Mouse (Mus musculus) right cerebral cortex, adult 18-20 months (tissue): ENCODE results near the gene Gm15056.

Experiments used
- DNase-seq: peaks from one replicate; pipeline ENCODE4 v3.0.0; 2022; ENCODE audit warnings: mixed read lengths

Gm15056 gene

DNA sequence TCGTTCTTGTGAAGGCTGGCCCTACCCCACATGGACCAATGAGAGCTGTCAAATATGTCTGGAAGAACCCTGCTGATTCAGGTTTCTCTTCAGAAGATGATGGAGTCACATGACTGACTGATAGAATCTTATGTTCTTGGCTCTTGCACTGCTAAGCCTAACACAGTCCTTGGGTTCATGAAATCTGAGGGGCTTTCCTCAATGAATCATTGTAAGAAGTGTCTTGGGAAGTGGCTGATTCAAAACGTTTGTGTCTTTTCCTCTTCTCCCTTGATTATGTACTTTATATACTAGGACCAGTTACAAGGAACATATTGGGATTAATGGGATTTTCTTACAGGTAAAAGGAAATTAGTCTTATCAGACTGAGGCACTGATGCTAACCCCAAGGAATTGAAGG is at the start of gene Gm15056:
Gm15056 (minus strand) TSS at position 101 of the 400 bp plus-strand sequence.
- DNase-seq = no peak

- DNase-seq = no peak
Measured at GRCm38 (mm10) chr8:20944610-20945009, 42.2 kb upstream of the Gm15056 start, which contains the start of gene AY761185. TSS of gene AY761185 (minus strand) at chr8:20944710.

- DNase-seq = no peak
Measured at GRCm38 (mm10) chr8:20921971-20922370, 19.5 kb upstream of the Gm15056 start, which contains the start of gene Gm6040. TSS of gene Gm6040 (minus strand) at chr8:20922071.

DNA sequence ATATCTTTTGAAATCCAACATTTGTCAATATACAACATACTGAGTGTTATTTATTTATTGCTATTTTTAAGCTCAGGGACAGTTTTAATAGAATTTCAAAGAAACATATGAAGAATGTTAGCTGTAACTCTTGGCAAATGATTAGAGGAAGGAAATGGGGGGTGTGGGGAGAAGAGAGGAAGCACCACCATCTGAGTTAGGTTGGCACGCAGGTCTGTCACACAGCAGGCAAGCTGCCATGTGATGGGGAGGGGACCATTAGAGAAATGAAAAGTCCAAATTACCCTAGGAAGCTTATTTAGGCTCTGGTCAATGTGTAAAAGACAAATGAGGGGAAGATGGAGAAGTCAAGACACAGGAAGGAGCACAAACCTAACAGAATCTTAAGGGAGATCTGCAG is 9.9 kb upstream of the Gm15056 start:
- no peak for DNase-seq

DNA sequence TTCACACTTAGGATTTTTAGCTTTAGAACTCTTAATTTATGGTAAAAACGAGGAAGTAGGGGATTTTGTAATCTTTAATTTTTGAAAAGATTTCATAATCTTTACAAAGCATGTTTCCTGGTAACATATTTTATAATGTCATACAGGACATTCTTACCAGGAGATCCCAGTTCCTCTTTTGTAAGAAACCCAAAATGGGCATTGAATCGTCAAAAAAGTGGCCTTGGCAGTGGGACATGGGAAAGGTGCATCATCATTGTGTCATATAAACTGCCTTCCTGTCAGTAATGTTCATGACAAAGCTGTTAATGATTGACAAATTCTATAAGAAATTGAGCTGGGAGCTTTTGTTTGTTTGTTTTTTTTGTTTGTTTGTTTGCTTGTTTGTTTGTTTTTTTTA is 5.8 kb upstream of the Gm15056 start:
- DNase-seq = no peak

DNA sequence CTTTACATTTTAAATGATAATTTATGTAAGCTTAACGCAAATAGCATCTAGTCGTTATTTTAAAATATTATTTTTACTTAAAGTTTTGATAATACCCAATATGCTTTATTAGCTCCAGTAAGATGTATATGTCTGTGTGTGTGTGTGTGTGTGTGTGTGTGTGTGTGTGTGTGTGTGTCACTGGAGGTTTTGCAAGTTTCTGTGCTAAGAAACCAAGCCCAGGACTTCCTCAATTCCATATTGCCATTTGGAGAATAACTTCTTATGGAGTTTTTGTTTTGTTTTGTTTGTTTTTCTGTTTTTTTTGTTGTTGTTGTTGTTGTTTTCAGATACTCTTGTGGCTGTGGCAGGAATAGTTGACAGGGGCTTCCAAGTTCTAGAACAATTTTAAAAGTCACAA is 4.7 kb upstream of the Gm15056 start:
- DNase-seq = no peak

DNA sequence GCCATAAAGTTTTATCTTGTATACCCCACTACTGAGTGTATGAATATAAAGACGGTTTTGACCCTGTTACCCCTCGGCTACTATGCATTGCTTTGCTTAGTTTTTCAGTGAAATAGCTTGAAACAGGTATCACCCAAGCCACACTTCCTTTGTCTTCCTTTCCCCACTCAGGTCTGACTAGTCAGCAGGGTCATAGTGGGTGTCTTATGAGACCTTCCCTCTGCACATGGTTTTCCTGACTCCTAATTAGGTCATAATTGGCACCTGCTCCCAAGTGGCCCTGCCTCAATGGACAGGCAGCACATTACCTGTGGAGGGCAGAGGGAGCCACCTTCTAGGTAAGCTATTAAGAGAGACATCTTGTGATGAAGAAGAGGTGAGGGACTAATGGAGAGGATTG is 10.1 kb downstream of the Gm15056 start, which contains the start of gene Defb33:
Defb33 (plus strand) TSS at position 301 of the 400 bp plus-strand sequence.
- DNase-seq = no peak

GRCm38 (mm10) chr8:20874608-20875007 is 27.8 kb downstream of the Gm15056 start:
- no peak for DNase-seq
